Mouse (Mus musculus): ENCODE results near the gene Cltc. TPM values are rescaled to one million over a fixed set of nuclear protein-coding genes. Genes with fewer than 3 reads are reported as not detected.
"Not testable (repeated sequence)": the region's sequence is repeated elsewhere in the genome, so short reads cannot be mapped to it uniquely, and the experiment has no call there.

Gene Cltc
- polyA plus RNA-seq, 1 experiment, result 38.1 TPM

GRCm38 (mm10) chr11:86763127-86763526, 5.8 kb upstream of the Cltc start:
- peak; percentile 31; the same call in 1 of the 2 replicates for TF ChIP-seq POLR2A (IDR thresholded peaks at IDR 0.05; ENCODE audit: control insufficient read depth, low read depth, low read length)
- Histone ChIP-seq H3K27ac (ENCODE audit: control insufficient read depth, insufficient read depth, low read depth, low read length) (peak overlapping the region; percentile 65), H3K4me3 (ENCODE audit: control insufficient read depth, low read depth, low read length) (peak overlapping the region; percentile 75)
- H3K36me3 ChIP-seq (ENCODE audit: control insufficient read depth, insufficient read depth, low read length); H3K4me1 ChIP-seq (ENCODE audit: control insufficient read depth, insufficient read depth, low read length); H3K27me3 ChIP-seq (ENCODE audit: control insufficient read depth, insufficient read depth, low read length): not testable (repeated sequence)

GRCm38 (mm10) chr11:86760357-86760756, 3.0 kb upstream of the Cltc start:
- TF ChIP-seq POLR2A (IDR thresholded peaks at IDR 0.05; ENCODE audit: control insufficient read depth, low read depth, low read length) (no peak), CTCF (IDR thresholded peaks at IDR 0.05; ENCODE audit: control insufficient read depth, insufficient read depth, insufficient replicate concordance, low read depth, low read length) (no peak)
- H3K27ac ChIP-seq (ENCODE audit: control insufficient read depth, insufficient read depth, low read depth, low read length), result 0 out of 2 replicates have a peak overlapping the region, but pooled peaks have one; percentile 12
- peak overlapping the region; percentile 32; the same call in 1 of the 2 replicates for H3K4me3 ChIP-seq (ENCODE audit: control insufficient read depth, low read depth, low read length)
- H3K4me1 ChIP-seq (ENCODE audit: control insufficient read depth, insufficient read depth, low read length), result peaks cover 2% of the 10 kb centered on the region
- H3K27me3 ChIP-seq (ENCODE audit: control insufficient read depth, insufficient read depth, low read length), result no peaks in the 10 kb centered on the region
- H3K36me3 ChIP-seq (ENCODE audit: control insufficient read depth, insufficient read depth, low read length), result no peaks in the 10 kb centered on the region

GRCm38 (mm10) chr11:86759886-86760285, 2.5 kb upstream of the Cltc start:
- Histone ChIP-seq H3K4me1 (ENCODE audit: control insufficient read depth, insufficient read depth, low read length) (peaks cover 2% of the 10 kb centered on the region), H3K4me3 (ENCODE audit: control insufficient read depth, low read depth, low read length) (no peak overlapping the region), H3K27ac (ENCODE audit: control insufficient read depth, insufficient read depth, low read depth, low read length) (no peak overlapping the region), H3K27me3 (ENCODE audit: control insufficient read depth, insufficient read depth, low read length) (no peaks in the 10 kb centered on the region), H3K36me3 (ENCODE audit: control insufficient read depth, insufficient read depth, low read length) (no peaks in the 10 kb centered on the region)
- TF ChIP-seq CTCF (IDR thresholded peaks at IDR 0.05; ENCODE audit: control insufficient read depth, insufficient read depth, insufficient replicate concordance, low read depth, low read length) (no peak), POLR2A (IDR thresholded peaks at IDR 0.05; ENCODE audit: control insufficient read depth, low read depth, low read length) (no peak)

GRCm38 (mm10) chr11:86759226-86759625, 1.9 kb upstream of the Cltc start:
- H3K27ac ChIP-seq (ENCODE audit: control insufficient read depth, insufficient read depth, low read depth, low read length), result no peak overlapping the region
- no peaks in the 10 kb centered on the region for H3K27me3 ChIP-seq (ENCODE audit: control insufficient read depth, insufficient read depth, low read length)
- H3K36me3 ChIP-seq (ENCODE audit: control insufficient read depth, insufficient read depth, low read length), result no peaks in the 10 kb centered on the region
- TF ChIP-seq CTCF (IDR thresholded peaks at IDR 0.05; ENCODE audit: control insufficient read depth, insufficient read depth, insufficient replicate concordance, low read depth, low read length) (no peak), POLR2A (IDR thresholded peaks at IDR 0.05; ENCODE audit: control insufficient read depth, low read depth, low read length) (no peak)
- peak overlapping the region; percentile 3; the same call in 1 of the 2 replicates for H3K4me3 ChIP-seq (ENCODE audit: control insufficient read depth, low read depth, low read length)
- H3K4me1 ChIP-seq (ENCODE audit: control insufficient read depth, insufficient read depth, low read length), result peaks cover 2% of the 10 kb centered on the region

- Histone ChIP-seq H3K27me3 (ENCODE audit: control insufficient read depth, insufficient read depth, low read length) (no peaks in the 10 kb centered on the region), H3K4me1 (ENCODE audit: control insufficient read depth, insufficient read depth, low read length) (peaks cover 2% of the 10 kb centered on the region), H3K36me3 (ENCODE audit: control insufficient read depth, insufficient read depth, low read length) (no peaks in the 10 kb centered on the region), H3K27ac (ENCODE audit: control insufficient read depth, insufficient read depth, low read depth, low read length) (peak overlapping the region; percentile 100), H3K4me3 (ENCODE audit: control insufficient read depth, low read depth, low read length) (peak overlapping the region; percentile 100; the same call in 1 of the 2 replicates)
- TF ChIP-seq CTCF (IDR thresholded peaks at IDR 0.05; ENCODE audit: control insufficient read depth, insufficient read depth, insufficient replicate concordance, low read depth, low read length) (no peak), POLR2A (IDR thresholded peaks at IDR 0.05; ENCODE audit: control insufficient read depth, low read depth, low read length) (no peak)
These were observed 1.2 kb upstream of the Cltc start for GRCm38 (mm10) chr11:86758559-86758958.

GRCm38 (mm10) chr11:86757142-86757479, 254 bp downstream of the Cltc start:
- H3K27ac ChIP-seq (ENCODE audit: control insufficient read depth, insufficient read depth, low read depth, low read length), result peak overlapping the region; percentile 100
- TF ChIP-seq CTCF (IDR thresholded peaks at IDR 0.05; ENCODE audit: control insufficient read depth, insufficient read depth, insufficient replicate concordance, low read depth, low read length) (no peak), POLR2A (IDR thresholded peaks at IDR 0.05; ENCODE audit: control insufficient read depth, low read depth, low read length) (no peak; the same call in 1 of the 2 replicates)
- peaks cover 2% of the 10 kb centered on the region for H3K4me1 ChIP-seq (ENCODE audit: control insufficient read depth, insufficient read depth, low read length)
- no peaks in the 10 kb centered on the region for H3K27me3 ChIP-seq (ENCODE audit: control insufficient read depth, insufficient read depth, low read length)
- no peaks in the 10 kb centered on the region for H3K36me3 ChIP-seq (ENCODE audit: control insufficient read depth, insufficient read depth, low read length)
- H3K4me3 ChIP-seq (ENCODE audit: control insufficient read depth, low read depth, low read length), result peak overlapping the region; percentile 100

- H3K27ac ChIP-seq (ENCODE audit: control insufficient read depth, insufficient read depth, low read depth, low read length), result peak overlapping the region; percentile 100
- TF ChIP-seq POLR2A (IDR thresholded peaks at IDR 0.05; ENCODE audit: control insufficient read depth, low read depth, low read length) (no peak), CTCF (IDR thresholded peaks at IDR 0.05; ENCODE audit: control insufficient read depth, insufficient read depth, insufficient replicate concordance, low read depth, low read length) (no peak)
- H3K4me3 ChIP-seq (ENCODE audit: control insufficient read depth, low read depth, low read length), result peak overlapping the region; percentile 100
- H3K4me1 ChIP-seq (ENCODE audit: control insufficient read depth, insufficient read depth, low read length), result peaks cover 2% of the 10 kb centered on the region
- H3K36me3 ChIP-seq (ENCODE audit: control insufficient read depth, insufficient read depth, low read length), result no peaks in the 10 kb centered on the region
- no peaks in the 10 kb centered on the region for H3K27me3 ChIP-seq (ENCODE audit: control insufficient read depth, insufficient read depth, low read length)
These were observed 916 bp downstream of the Cltc start for GRCm38 (mm10) chr11:86756156-86757141.

All from testis, adult 2 months (tissue).